Mouse (Mus musculus) lung, postnatal 10 days (tissue): ENCODE measurements at regions not wholly inside any gene's neighbourhood (a gene's known extent, or its start where the extent isn't known, plus 50 kb on each side); places are given as distances from the start of the nearest gene placed in this dataset.
"Not testable (repeated sequence)": the region's sequence is repeated elsewhere in the genome, so short reads cannot be mapped to it uniquely, and the experiment has no call there.

Experiments used
- DNase-seq: peaks from one replicate; pipeline ENCODE4 v3.0.0; 2021

- DNase-seq = no peak
Observed at GRCm38 (mm10) chr17:66206074-66206473, 82.8 kb downstream of the Ddx11 start.

DNA sequence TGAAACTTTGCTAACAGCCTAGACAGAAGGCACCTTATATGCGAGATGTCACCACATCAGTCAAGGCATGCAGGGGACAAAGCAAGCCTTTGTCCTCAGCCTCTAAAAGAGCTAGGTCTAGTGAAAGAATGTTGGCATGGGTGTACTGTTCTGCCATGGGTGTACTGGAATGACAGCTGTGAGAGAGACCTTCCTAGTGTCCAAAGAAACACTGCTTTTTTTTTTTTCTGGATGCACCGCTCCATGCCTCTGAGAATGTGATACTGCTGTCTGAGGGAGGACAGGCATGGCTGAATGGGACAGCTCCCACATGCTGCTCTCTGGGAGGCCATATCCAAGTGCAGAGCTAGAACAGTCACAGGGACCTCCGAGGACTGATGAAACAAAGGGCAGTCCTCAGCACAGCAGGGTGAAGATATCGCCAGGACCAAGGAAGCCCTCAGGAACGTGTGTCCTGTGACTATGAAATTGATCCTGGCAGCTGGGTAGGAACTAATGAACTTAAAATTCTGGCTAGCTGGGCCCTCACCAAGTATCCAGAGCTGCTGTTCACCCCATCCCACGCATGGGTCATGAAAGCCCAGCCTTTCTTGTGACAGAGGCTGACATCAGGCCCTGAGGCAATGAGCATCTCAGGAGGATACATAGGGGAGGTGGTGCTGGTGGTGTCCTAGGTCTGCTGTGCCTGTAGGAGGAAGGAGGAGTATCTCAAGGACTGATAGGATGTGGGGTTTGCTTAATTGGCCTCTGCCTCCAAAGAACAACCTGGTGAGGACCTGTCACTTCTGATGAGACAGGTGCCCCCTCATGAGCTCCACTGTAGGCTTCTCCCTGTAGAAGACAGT lies 84.6 kb downstream of the Ddx11 start:
- DNase-seq = not testable (repeated sequence)

- DNase-seq = not testable (repeated sequence)
Observed at GRCm38 (mm10) chr17:66208803-66209515, 85.6 kb downstream of the Ddx11 start.

DNA sequence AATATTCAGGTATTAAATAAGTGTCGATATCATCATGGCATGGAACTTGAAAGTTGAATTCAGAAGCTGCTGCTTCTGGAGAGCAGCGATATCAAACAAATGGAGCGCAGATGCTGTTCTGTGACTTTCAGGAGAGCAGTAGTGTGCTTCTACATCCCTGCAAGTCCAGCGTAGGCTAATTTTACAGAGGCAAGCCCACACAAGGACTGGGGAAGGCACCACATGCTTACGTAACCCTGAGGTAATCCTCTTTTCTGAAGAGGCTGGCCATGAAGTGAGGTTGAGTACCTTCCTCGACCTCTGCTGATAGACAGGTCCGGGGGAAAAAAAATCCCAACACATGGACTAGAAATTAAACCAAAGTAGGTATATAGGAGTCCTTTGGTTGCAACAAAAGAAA lies 88.2 kb downstream of the Ddx11 start:
- DNase-seq = no peak

GRCm38 (mm10) chr17:66212616-66213015 lies 89.3 kb downstream of the Ddx11 start:
- DNase-seq = no peak

- no peak for DNase-seq
Observed at GRCm38 (mm10) chr17:66218321-66218720, 95.0 kb downstream of the Ddx11 start.

- DNase-seq = no peak
Observed at GRCm38 (mm10) chr17:66219669-66220435, 96.5 kb downstream of the Ddx11 start.

- peak; percentile 81 for DNase-seq
Observed at GRCm38 (mm10) chr17:66221256-66221655, 97.9 kb downstream of the Ddx11 start.

GRCm38 (mm10) chr17:66223711-66224110 lies 100.4 kb downstream of the Ddx11 start:
- no peak for DNase-seq

GRCm38 (mm10) chr17:66224241-66224640 lies 100.9 kb downstream of the Ddx11 start:
- DNase-seq = peak; percentile 16

GRCm38 (mm10) chr17:66232391-66232790 lies 109.1 kb downstream of the Ddx11 start:
- DNase-seq = no peak

- DNase-seq = peak; percentile 14
Observed at GRCm38 (mm10) chr17:66232891-66233421, 109.6 kb downstream of the Ddx11 start.

- peak; percentile 13 for DNase-seq
Observed at GRCm38 (mm10) chr17:66233451-66233951, 110.2 kb downstream of the Ddx11 start.

GRCm38 (mm10) chr17:66234432-66234831 lies 111.1 kb downstream of the Ddx11 start:
- DNase-seq = no peak

- DNase-seq = peak; percentile 88
Observed at GRCm38 (mm10) chr17:66235096-66235805, 111.9 kb downstream of the Ddx11 start.

DNA sequence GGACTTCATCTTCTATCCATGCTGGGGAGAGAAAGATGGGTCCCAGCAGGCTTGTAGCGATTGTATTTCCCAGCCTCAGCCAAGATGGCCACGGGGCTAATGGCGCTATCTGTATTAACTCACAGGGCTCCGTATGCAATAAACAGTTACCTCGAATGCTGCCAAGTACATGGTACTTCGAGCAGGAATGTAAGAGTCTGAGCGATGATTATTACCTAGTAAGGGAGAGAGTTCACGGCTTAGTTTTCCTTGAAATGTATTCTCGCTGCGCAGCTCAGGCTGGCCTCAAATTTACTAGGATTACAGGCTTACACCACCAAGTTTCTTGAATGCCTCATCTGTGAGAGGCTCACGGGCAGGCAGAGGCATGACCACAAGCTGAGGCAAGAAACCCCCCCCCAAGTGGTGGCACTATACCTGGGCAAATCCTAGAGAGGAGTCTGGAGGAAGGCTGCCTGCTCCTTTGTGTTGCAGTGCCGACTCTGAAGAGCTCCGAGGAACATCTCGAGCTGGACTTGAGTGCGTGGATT lies 112.6 kb downstream of the Ddx11 start:
- DNase-seq = no peak

GRCm38 (mm10) chr17:66241868-66242622 lies 118.7 kb downstream of the Ddx11 start:
- DNase-seq = peak; percentile 65

GRCm38 (mm10) chr17:66244183-66244582 lies 120.9 kb downstream of the Ddx11 start:
- DNase-seq = no peak

GRCm38 (mm10) chr17:66246031-66246534 lies 122.8 kb downstream of the Ddx11 start:
- no peak for DNase-seq

GRCm38 (mm10) chr17:66251495-66251894 lies 128.2 kb downstream of the Ddx11 start:
- no peak for DNase-seq

DNA sequence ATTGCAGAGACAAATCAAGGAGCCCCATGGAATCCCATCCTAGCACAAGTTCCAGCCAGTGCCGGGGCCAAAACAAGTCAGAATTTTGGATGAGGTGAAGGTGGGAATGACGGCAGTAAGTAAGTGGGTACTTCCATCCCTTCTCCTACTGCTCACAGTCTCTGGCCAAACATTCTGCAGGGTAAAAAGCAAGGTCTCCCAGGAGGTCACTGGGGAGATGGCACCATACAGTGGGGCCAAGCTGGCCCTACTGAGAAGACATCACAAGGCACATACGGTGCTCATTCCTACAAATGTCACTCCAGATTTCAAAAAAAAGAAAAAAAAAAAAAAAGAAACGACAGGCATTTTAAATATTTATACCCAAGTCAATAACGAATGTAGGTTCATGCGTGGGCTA lies 129.6 kb downstream of the Ddx11 start:
- no peak for DNase-seq
